Mouse (Mus musculus) CH12.LX (cell line): ENCODE measurements at regions not wholly inside any gene's neighbourhood (a gene's known extent, or its start where the extent isn't known, plus 50 kb on each side); places are given as distances from the start of the nearest gene placed in this dataset.

Experiments used
- DNase-seq: peaks from one replicate; pipeline ENCODE4 v3.0.0-alpha.2; 2013; ENCODE audit errors: extremely low read depth
- H3K27ac ChIP-seq: 2 replicates; pipeline ENCODE4 v1.5.1; 2012; ENCODE audit warnings: low read depth, mild to moderate bottlenecking, control low read depth, moderate library complexity; ENCODE audit not compliant: insufficient read depth
- H3K27me3 ChIP-seq: replicated peaks from 2 replicates; pipeline ENCODE3; 2012; ENCODE audit warnings: inconsistent platforms
- H3K36me3 ChIP-seq, 2 experiments: replicated peaks in 1 of 2; 2 replicates each; pipeline versions ENCODE3 to v1.6.1; 2012; ENCODE audit warnings: inconsistent platforms in 1 of 2, low read length in 1 of 2, mild to moderate bottlenecking in 1 of 2, mixed read lengths in 1 of 2, moderate library complexity in 1 of 2; ENCODE audit not compliant: control insufficient read depth in 1 of 2, insufficient read depth in 1 of 2
- H3K4me1 ChIP-seq, 2 experiments: 2 replicates each; pipeline ENCODE4 v1.6.1; 2012; ENCODE audit warnings: inconsistent platforms in 1 of 2, moderate library complexity in 1 of 2; ENCODE audit not compliant: insufficient read depth in 2 of 2, control insufficient read depth in 1 of 2
- H3K4me2 ChIP-seq: 2 replicates; pipeline ENCODE4 v1.6.1; 2012; ENCODE audit warnings: low read depth, mild to moderate bottlenecking, control low read depth; ENCODE audit not compliant: poor library complexity, insufficient read depth, severe bottlenecking
- H3K4me3 ChIP-seq, 3 experiments: fragments of 150-350 bp in 1 of 3; sonication (generic) in 1 of 3; replicated peaks in 1 of 3; 2 replicates each; pipeline versions ENCODE3 to v1.5.1; 2011 to 2012; ENCODE audit warnings: low read depth in 2 of 3, low read length in 2 of 3, mild to moderate bottlenecking in 2 of 3, moderate library complexity in 2 of 3, control low read depth in 1 of 3, improper control_type of control experiment in 1 of 3, inconsistent platforms in 1 of 3, mixed read lengths in 1 of 3; ENCODE audit not compliant: poor library complexity in 1 of 3
- H3K79me2 ChIP-seq: replicated peaks from 2 replicates; pipeline ENCODE4 v1.6.1; 2012; ENCODE audit warnings: mild to moderate bottlenecking, moderate library complexity; ENCODE audit not compliant: control insufficient read depth, poor library complexity, insufficient read depth, severe bottlenecking; ENCODE audit errors: extremely low read depth
- H3K9ac ChIP-seq: 2 replicates; pipeline ENCODE4 v1.6.1; 2012; ENCODE audit warnings: low read depth, mild to moderate bottlenecking, control low read depth, moderate library complexity; ENCODE audit not compliant: insufficient read depth
- H3K9me3 ChIP-seq: replicated peaks from 2 replicates; pipeline ENCODE3; 2012; ENCODE audit warnings: low read length, inconsistent platforms, mixed read lengths
- CHD2 ChIP-seq: IDR thresholded peaks from 2 replicates; pipeline ENCODE4 v1.6.1; 2011; ENCODE audit warnings: low read length, improper control_type of control experiment
- ELF1 ChIP-seq: IDR thresholded peaks from 2 replicates; pipeline ENCODE4 v1.6.1; 2014; ENCODE audit warnings: low read depth, mild to moderate bottlenecking, inconsistent platforms, low read length, improper control_type of control experiment
- EP300 ChIP-seq: IDR thresholded peaks from 2 replicates; pipeline ENCODE4 v1.6.1; 2011; ENCODE audit warnings: low read length, improper control_type of control experiment
- ETS1 ChIP-seq: conservative IDR thresholded peaks from 2 replicates; pipeline ENCODE4 v1.6.1; 2012; ENCODE audit warnings: low read depth, mild to moderate bottlenecking, inconsistent platforms, low read length, improper control_type of control experiment, moderate library complexity
- HCFC1 ChIP-seq: IDR thresholded peaks from 2 replicates; pipeline ENCODE4 v1.6.1; 2012; ENCODE audit warnings: low read depth, mild to moderate bottlenecking, inconsistent platforms, low read length, improper control_type of control experiment
- MAX ChIP-seq: IDR thresholded peaks from 2 replicates; pipeline ENCODE4 v1.6.1; 2011; ENCODE audit warnings: low read length, improper control_type of control experiment
- MAZ ChIP-seq: IDR thresholded peaks from 2 replicates; pipeline ENCODE4 v1.6.1; 2012; ENCODE audit warnings: low read depth, mild to moderate bottlenecking, inconsistent platforms, low read length, improper control_type of control experiment, moderate library complexity
- MEF2A ChIP-seq: IDR thresholded peaks from 2 replicates; pipeline ENCODE4 v1.6.1; 2014; ENCODE audit warnings: low read depth, mild to moderate bottlenecking, inconsistent platforms, low read length, improper control_type of control experiment, borderline replicate concordance
- MYC ChIP-seq: IDR thresholded peaks from 2 replicates; pipeline ENCODE4 v1.6.1; 2011; ENCODE audit warnings: low read depth, mild to moderate bottlenecking, improper control_type of control experiment, low read length
- PAX5 ChIP-seq: IDR thresholded peaks from 2 replicates; pipeline ENCODE4 v1.6.1; 2012; ENCODE audit warnings: low read length, inconsistent platforms, mixed read lengths
- POLR2AphosphoS2 ChIP-seq: IDR thresholded peaks from 2 replicates; pipeline ENCODE4 v1.6.1; 2011; ENCODE audit warnings: low read depth, low read length, improper control_type of control experiment
- RAD21 ChIP-seq: IDR thresholded peaks from 2 replicates; pipeline ENCODE4 v1.6.1; 2011; ENCODE audit warnings: low read depth, mild to moderate bottlenecking, low read length, improper control_type of control experiment, moderate library complexity
- SMC3 ChIP-seq: IDR thresholded peaks from 2 replicates; pipeline ENCODE4 v1.6.1; 2011; ENCODE audit warnings: low read depth, low read length, improper control_type of control experiment
- TCF12 ChIP-seq: IDR thresholded peaks from 2 replicates; pipeline ENCODE4 v1.6.1; 2014; ENCODE audit warnings: low read depth, mild to moderate bottlenecking, inconsistent platforms, low read length, improper control_type of control experiment
- USF2 ChIP-seq: conservative IDR thresholded peaks from 2 replicates; pipeline ENCODE4 v1.6.1; 2011; ENCODE audit warnings: low read depth, low read length, improper control_type of control experiment
- ZNF384 ChIP-seq: IDR thresholded peaks from 2 replicates; pipeline ENCODE4 v1.6.1; 2012; ENCODE audit warnings: low read depth, low read length, improper control_type of control experiment, inconsistent platforms
- dilution Hi-C: fragments of 300-500 bp; cut with MboI; formaldehyde crosslinking; loops from 2 replicates; pipeline ENCODE4 v1.14.3; 2020; ENCODE audit warnings: low sequenced_read_pairs; ENCODE audit not compliant: extremely low pct_unique_long_range_greater_than_20kb, extremely low pct_ligation_motif_present
- in situ Hi-C: fragments of 300-500 bp; cut with MboI; formaldehyde crosslinking; loops from 3 replicates; pipeline ENCODE4 v1.14.3; 2019; ENCODE audit warnings: low sequenced_read_pairs, low pct_ligation_motif_present, low pct_unique_long_range_greater_than_20kb, mixed read lengths

GRCm38 (mm10) chr14:17457946-17458345, 202.1 kb upstream of the Thrb start:
- Histone ChIP-seq H3K79me2 (no peaks in the 10 kb centered on the region), H3K4me1 (peaks cover 0 to 5% of the 10 kb centered on the region in 2 experiments; a peak in 2 of 4 replicates), H3K9ac (no peak overlapping the region), H3K36me3 (no peaks in the 10 kb centered on the region), H3K4me3 (no peak overlapping the region), H3K4me2 (no peak overlapping the region), H3K27me3 (no peaks in the 10 kb centered on the region), H3K9me3 (no peaks in the 10 kb centered on the region), H3K27ac (no peak overlapping the region)
- DNase-seq, result no peak
- in situ Hi-C loops, result no loop called here
- dilution Hi-C loops, result no loop called here
- no peak for TF ChIP-seq MEF2A

GRCm38 (mm10) chr14:17478963-17479362, 181.1 kb upstream of the Thrb start:
- no peak overlapping the region for H3K4me2 ChIP-seq
- H3K79me2 ChIP-seq, result no peaks in the 10 kb centered on the region
- DNase-seq, result no peak
- H3K9ac ChIP-seq, result no peak overlapping the region
- H3K4me1 ChIP-seq, result peaks cover 0 to 9% of the 10 kb centered on the region in 2 experiments; a peak in 1 of 4 replicates
- no peaks in the 10 kb centered on the region for H3K36me3 ChIP-seq
- dilution Hi-C loops, result no loop called here
- H3K27ac ChIP-seq, result no peak overlapping the region
- in situ Hi-C loops, result no loop called here
- H3K9me3 ChIP-seq, result no peaks in the 10 kb centered on the region
- TF ChIP-seq ZNF384 (peak; percentile 73), PAX5 (no peak)
- TF ChIP-seq, all 38 proteins: peak for 1
- Histone ChIP-seq H3K27me3 (no peaks in the 10 kb centered on the region), H3K4me3 (no peak overlapping the region)

- in situ Hi-C loops (no loop called here), dilution Hi-C loops (no loop called here)
- DNase-seq, result no peak
- no peak overlapping the region for H3K4me2 ChIP-seq
- no peaks in the 10 kb centered on the region for H3K4me1 ChIP-seq
- no peaks in the 10 kb centered on the region for H3K9me3 ChIP-seq
- no peak overlapping the region for H3K27ac ChIP-seq
- no peak overlapping the region for H3K9ac ChIP-seq
- no peak for TF ChIP-seq RAD21
- no peaks in the 10 kb centered on the region for H3K36me3 ChIP-seq
- H3K79me2 ChIP-seq, result no peaks in the 10 kb centered on the region
- H3K27me3 ChIP-seq, result no peaks in the 10 kb centered on the region
- H3K4me3 ChIP-seq, result no peak overlapping the region
Measured at GRCm38 (mm10) chr14:17484866-17485265, 175.2 kb upstream of the Thrb start.

- Histone ChIP-seq H3K4me3 (no peak overlapping the region), H3K79me2 (no peaks in the 10 kb centered on the region), H3K27ac (no peak overlapping the region), H3K27me3 (no peaks in the 10 kb centered on the region), H3K9ac (no peak overlapping the region), H3K4me2 (no peak overlapping the region), H3K36me3 (no peaks in the 10 kb centered on the region), H3K4me1 (no peaks in the 10 kb centered on the region), H3K9me3 (no peaks in the 10 kb centered on the region)
- TF ChIP-seq ELF1 (no peak), EP300 (no peak), POLR2AphosphoS2 (no peak), RAD21 (no peak), PAX5 (no peak), CHD2 (no peak), HCFC1 (no peak), USF2 (no peak), ETS1 (no peak), TCF12 (no peak), MAX (no peak), SMC3 (no peak), MYC (no peak), MAZ (no peak)
- no peak for DNase-seq
- in situ Hi-C loops, result no loop called here
- dilution Hi-C loops, result no loop called here
Measured at GRCm38 (mm10) chr14:17513756-17514155, 146.3 kb upstream of the Thrb start.
